Mouse (Mus musculus): ENCODE data around the gene Fh1. TPM values are rescaled to one million over a fixed set of nuclear protein-coding genes. Genes with fewer than 3 reads are reported as not detected.

Gene Fh1
- 89.0 and 101 TPM in 2 replicates for polyA plus RNA-seq (2016; fragmentation: Nextera tagmentation; extraction: Ambion mirVana)

DNA sequence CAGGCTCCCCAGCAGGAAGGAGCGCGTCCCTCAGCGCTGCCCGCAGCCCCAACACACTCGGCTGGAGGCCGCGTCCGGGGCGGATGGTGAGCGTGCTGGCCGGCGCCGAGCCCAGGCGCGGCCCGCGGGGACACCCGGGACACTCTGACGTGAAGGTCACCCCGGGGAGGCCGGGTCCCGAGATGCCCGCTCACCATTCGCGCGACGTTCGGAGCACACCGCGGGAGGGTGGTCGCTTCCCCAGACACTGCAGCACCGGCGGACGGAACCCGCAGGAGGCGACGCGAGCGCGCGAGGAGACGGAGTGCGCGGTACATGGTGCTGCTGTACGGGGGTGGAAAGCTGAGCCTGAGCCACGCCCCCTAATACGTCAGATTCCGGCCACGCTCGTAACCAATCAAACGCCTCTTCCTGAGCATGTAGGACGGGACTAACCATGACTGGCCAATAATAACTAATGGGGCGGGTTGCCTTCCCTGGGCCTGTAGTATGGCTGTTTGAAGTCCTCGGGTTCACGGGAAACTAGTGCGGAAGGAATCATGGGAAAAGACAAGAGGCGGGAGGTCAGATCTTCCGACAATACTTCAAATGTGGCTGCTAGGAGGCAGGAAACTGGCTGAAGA lies at the start of gene Fh1:
TSS of gene Fh1 (minus strand) at position 379 of the 623 bp plus-strand sequence.
- peak within 1 kb of the TSS; percentile 80 for H3K4me2 ChIP-seq (replicated peaks)
- 1% methylated on average over 58 of the region's 58 CpGs for WGBS
- H3K27me3 ChIP-seq = no peaks in the 10 kb centered on the region
- peak within 1 kb of the TSS; percentile 93 for H3K4me3 ChIP-seq
- peak within 1 kb of the TSS; percentile 89 for H3K27ac ChIP-seq
- peaks cover 7% of the 10 kb centered on the region for H3K4me1 ChIP-seq
- ATAC-seq (ENCODE audit: insufficient number of reproducible peaks, insufficient read depth, low FRiP score, low TSS enrichment) = peak; percentile 100
- no peaks in the 10 kb centered on the region for H3K9me3 ChIP-seq
- peak within 1 kb of the TSS; percentile 96 for H3K9ac ChIP-seq
- no peaks in the 10 kb centered on the region for H3K36me3 ChIP-seq

DNA sequence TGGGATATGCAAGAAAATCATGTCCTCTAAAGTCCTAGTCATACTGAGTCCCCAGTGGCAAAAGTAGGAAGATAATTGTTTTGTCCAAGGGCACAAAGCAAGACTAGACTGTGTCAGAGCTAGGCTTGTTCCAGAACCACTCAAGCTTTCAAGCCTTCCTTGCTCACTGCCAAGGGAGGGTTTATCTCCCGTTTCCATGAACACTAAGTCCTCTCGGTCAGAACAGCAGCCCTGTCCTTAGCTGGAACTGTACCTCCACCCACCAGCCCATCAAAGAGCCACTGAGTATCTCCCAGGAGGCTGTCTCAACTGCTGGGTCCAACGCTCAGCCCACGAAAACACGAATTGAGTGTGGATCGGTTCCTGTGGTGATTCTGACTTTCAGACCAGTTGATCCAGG lies 49.7 kb upstream of the Fh1 start:
- Histone ChIP-seq H3K9ac (no peak overlapping the region), H3K4me1 (no peaks in the 10 kb centered on the region), H3K4me2 (replicated peaks) (no peak overlapping the region), H3K9me3 (no peaks in the 10 kb centered on the region), H3K4me3 (no peak overlapping the region), H3K27me3 (no peaks in the 10 kb centered on the region), H3K27ac (no peak overlapping the region), H3K36me3 (no peaks in the 10 kb centered on the region)
- ATAC-seq (ENCODE audit: insufficient number of reproducible peaks, insufficient read depth, low FRiP score, low TSS enrichment) = no peak
- 91% methylated on average over 6 of the region's 6 CpGs for WGBS

DNA sequence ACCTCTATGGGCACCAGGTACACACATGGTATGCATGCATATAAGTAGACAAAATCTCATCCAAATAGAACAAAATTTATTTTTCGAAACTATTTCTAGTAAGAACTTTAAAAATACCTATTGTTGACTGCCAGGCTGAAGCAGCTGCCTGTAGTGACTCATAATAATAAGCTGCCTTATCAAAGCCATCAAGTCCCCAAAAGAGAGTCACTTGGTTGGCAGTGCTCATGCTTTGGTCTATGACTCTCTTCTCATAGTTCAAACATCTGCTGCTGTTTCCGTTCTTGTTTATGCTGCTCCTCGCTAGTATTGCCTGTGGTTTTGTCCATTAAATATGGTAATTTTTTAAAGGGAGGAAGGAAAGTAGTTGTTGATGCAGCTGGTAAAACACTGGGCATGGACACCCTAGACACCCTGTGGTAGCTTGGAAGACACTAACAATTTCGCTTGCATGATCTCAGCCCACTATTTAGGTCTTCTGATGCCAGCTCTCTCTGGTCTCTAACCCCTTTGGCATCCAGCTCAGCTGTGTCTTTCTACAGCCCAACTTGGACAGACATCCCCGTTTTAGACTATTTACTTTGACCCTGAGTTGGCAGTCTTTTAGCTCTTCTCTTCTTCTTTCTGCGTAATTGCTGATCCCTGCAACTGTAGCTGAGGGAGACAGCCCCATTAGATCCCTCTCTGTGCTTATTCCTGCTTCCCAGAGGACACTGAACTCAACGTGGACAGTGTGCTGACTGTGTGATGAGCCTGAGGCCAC lies 48.3 kb upstream of the Fh1 start:
- no peak overlapping the region for H3K4me3 ChIP-seq
- WGBS = 78% methylated on average over 7 of the region's 7 CpGs
- H3K9me3 ChIP-seq = no peaks in the 10 kb centered on the region
- ATAC-seq (ENCODE audit: insufficient number of reproducible peaks, insufficient read depth, low FRiP score, low TSS enrichment) = no peak
- H3K27ac ChIP-seq = no peak overlapping the region
- no peaks in the 10 kb centered on the region for H3K4me1 ChIP-seq
- no peaks in the 10 kb centered on the region for H3K36me3 ChIP-seq
- no peak overlapping the region for H3K4me2 ChIP-seq (replicated peaks)
- no peaks in the 10 kb centered on the region for H3K27me3 ChIP-seq
- H3K9ac ChIP-seq = no peak overlapping the region

DNA sequence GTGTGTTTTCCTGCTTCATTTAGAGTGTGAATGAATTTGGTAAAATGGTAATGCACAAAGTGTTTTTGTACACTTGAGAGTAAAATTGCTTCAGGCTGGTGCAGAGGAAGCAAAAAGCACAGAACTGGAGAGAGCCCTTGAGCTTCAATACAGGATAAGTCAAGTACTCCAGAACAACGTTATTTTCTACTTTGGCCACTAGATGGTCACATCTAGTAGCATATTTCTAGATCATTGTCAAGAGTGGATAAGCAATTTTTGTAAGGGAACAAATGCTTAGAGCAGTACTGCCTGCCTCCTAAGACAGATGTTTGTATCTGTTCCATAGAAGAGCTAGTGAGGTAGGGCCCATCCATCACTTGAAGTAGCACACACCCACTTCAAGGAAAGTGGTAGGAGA lies 46.2 kb upstream of the Fh1 start:
- Histone ChIP-seq H3K36me3 (no peaks in the 10 kb centered on the region), H3K4me2 (replicated peaks) (no peak overlapping the region), H3K4me1 (no peaks in the 10 kb centered on the region), H3K9ac (no peak overlapping the region), H3K27ac (no peak overlapping the region), H3K4me3 (no peak overlapping the region), H3K9me3 (no peaks in the 10 kb centered on the region), H3K27me3 (no peaks in the 10 kb centered on the region)
- ATAC-seq (ENCODE audit: insufficient number of reproducible peaks, insufficient read depth, low FRiP score, low TSS enrichment) = no peak
- WGBS = 40% methylated on average over 1 of the region's 1 CpGs

DNA sequence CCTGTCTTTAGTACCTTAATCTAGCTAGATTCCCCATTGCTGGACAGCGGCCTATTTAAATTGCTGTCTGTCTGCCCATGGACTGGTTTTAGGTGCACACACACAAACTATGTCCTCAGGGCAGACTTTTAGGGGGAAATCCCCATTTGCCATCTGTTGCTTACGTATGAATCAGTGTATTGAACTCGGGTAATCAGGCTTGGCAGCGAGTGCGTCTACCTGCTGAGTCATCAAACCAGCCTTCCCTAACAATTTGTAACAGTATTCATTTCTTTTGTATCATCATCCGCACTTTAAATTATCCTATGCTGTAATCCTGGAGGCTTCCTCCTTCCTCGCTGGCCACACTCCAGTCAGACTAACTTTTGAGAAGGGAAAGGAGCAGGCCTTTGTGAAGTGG lies 44.6 kb upstream of the Fh1 start:
- Histone ChIP-seq H3K4me3 (no peak overlapping the region), H3K4me2 (replicated peaks) (no peak overlapping the region), H3K9ac (no peak overlapping the region), H3K36me3 (no peaks in the 10 kb centered on the region), H3K27me3 (no peaks in the 10 kb centered on the region), H3K9me3 (no peaks in the 10 kb centered on the region), H3K27ac (no peak overlapping the region), H3K4me1 (peaks cover 5% of the 10 kb centered on the region; the same call in 1 of the 2 replicates)
- no peak for ATAC-seq (ENCODE audit: insufficient number of reproducible peaks, insufficient read depth, low FRiP score, low TSS enrichment)
- WGBS = 68% methylated on average over 7 of the region's 7 CpGs

DNA sequence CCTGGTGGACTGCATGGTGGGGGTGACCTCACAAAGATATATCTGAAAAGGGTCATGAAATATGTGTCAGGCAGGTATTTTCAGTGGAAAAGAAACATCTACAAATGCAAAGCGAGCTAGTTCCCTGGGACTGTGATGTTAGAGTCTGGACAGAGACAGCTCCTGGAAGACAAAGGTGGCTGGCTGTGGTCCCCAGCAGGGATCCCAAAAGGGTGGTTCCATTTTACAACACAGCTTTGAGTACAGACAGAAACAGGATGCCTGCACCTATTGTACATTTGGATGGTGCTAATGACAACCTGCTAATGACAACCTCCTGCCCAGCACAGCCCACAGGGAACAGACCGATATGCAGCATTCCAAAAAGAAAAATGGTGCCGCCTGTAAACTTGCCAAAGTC lies 44.0 kb upstream of the Fh1 start:
- H3K9me3 ChIP-seq = no peaks in the 10 kb centered on the region
- peaks cover 5% of the 10 kb centered on the region; the same call in 1 of the 2 replicates for H3K4me1 ChIP-seq
- H3K4me2 ChIP-seq (replicated peaks) = no peak overlapping the region
- ATAC-seq (ENCODE audit: insufficient number of reproducible peaks, insufficient read depth, low FRiP score, low TSS enrichment) = no peak
- no peaks in the 10 kb centered on the region for H3K27me3 ChIP-seq
- no peak overlapping the region for H3K27ac ChIP-seq
- H3K9ac ChIP-seq = no peak overlapping the region
- H3K36me3 ChIP-seq = no peaks in the 10 kb centered on the region
- WGBS = 79% methylated on average over 3 of the region's 3 CpGs
- no peak overlapping the region for H3K4me3 ChIP-seq

DNA sequence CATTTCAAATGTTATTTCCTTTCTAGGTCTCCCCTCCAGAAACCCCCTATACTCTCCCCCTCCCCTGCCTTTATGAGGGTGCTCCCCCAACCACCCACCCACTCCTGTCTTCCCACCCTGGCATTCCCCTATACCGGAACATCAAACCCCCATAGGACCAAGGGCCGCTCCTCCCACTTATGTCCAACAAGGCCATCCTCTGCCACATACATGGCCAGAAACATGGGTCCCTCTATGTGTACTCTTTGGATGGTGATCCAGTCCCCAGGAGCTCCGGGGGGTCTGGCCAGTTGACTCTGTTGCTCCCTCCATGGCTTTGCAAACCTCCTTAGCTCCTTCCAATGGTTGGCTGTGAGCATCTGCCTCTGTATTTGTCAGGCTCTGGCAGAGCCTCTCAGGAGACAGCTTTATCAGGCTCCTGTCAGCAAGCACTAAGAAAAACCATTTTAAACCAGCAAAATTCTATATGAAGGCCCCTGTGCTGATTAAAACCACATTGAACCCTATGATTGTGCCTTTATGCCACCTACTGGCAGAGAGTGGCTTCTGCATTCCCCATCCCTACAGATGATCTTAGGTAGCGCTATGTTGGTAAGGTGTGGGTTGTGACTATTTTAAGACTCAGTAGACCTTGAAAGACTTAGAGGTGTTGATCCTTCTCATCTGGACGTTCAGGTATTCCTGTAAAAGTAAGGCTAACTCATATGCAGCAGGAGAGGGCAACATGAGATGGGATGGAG lies 43.4 kb upstream of the Fh1 start:
- no peak overlapping the region for H3K27ac ChIP-seq
- no peaks in the 10 kb centered on the region for H3K27me3 ChIP-seq
- no peak overlapping the region for H3K4me3 ChIP-seq
- ATAC-seq (ENCODE audit: insufficient number of reproducible peaks, insufficient read depth, low FRiP score, low TSS enrichment) = no peak
- H3K9ac ChIP-seq = no peak overlapping the region
- no peak overlapping the region for H3K4me2 ChIP-seq (replicated peaks)
- peaks cover 5% of the 10 kb centered on the region; the same call in 1 of the 2 replicates for H3K4me1 ChIP-seq
- no peaks in the 10 kb centered on the region for H3K36me3 ChIP-seq
- WGBS = 78% methylated on average over 5 of the region's 5 CpGs
- H3K9me3 ChIP-seq = no peaks in the 10 kb centered on the region

DNA sequence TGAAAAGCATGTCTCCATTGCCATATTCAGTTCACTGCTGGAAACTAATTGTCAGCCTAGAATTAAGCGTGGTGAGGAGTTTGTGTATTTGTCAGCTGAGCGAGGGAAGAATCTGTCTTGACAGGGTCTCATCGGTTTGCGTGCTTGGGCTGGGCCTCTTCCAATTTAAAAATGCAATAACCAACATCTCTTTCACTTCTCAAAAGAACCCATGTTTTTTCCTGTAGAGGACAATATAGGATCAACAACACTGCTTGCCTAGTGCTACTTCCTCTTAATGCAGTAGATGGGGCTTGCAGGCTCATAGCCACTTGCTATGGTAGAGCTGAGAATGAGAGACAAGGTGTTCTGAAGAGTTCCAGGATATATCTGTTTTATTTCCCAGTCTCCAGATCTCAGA lies 34.5 kb upstream of the Fh1 start:
- Histone ChIP-seq H3K4me3 (no peak overlapping the region), H3K27ac (no peak overlapping the region), H3K36me3 (no peaks in the 10 kb centered on the region), H3K4me2 (replicated peaks) (no peak overlapping the region), H3K9ac (no peak overlapping the region), H3K4me1 (no peaks in the 10 kb centered on the region), H3K9me3 (no peaks in the 10 kb centered on the region), H3K27me3 (no peaks in the 10 kb centered on the region)
- WGBS = 89% methylated on average over 4 of the region's 4 CpGs
- no peak for ATAC-seq (ENCODE audit: insufficient number of reproducible peaks, insufficient read depth, low FRiP score, low TSS enrichment)

DNA sequence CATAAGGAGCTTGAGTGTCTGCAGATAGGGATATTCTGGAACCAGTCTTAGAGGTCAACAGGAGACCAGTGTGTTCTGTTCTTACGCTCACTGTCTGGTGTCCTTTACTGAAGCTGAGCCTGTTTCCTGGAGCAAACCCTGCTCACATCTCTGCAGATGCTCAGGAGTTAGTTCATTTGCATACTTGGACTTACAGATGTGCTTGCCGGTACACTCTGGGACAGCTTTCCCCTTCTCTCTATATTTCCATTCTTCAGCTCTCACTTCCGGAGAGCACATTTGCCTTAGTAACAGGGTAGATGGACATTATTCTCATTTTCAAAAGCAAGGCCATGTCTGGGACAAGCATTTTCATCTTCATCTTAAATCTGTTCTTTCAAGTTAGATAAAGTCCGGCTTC lies 23.2 kb upstream of the Fh1 start:
- Histone ChIP-seq H3K4me1 (no peaks in the 10 kb centered on the region), H3K9ac (no peak overlapping the region), H3K4me2 (replicated peaks) (no peak overlapping the region), H3K9me3 (no peaks in the 10 kb centered on the region), H3K36me3 (no peaks in the 10 kb centered on the region), H3K27ac (no peak overlapping the region), H3K27me3 (no peaks in the 10 kb centered on the region), H3K4me3 (no peak overlapping the region)
- no peak for ATAC-seq (ENCODE audit: insufficient number of reproducible peaks, insufficient read depth, low FRiP score, low TSS enrichment)
- WGBS = 94% methylated on average over 4 of the region's 4 CpGs

DNA sequence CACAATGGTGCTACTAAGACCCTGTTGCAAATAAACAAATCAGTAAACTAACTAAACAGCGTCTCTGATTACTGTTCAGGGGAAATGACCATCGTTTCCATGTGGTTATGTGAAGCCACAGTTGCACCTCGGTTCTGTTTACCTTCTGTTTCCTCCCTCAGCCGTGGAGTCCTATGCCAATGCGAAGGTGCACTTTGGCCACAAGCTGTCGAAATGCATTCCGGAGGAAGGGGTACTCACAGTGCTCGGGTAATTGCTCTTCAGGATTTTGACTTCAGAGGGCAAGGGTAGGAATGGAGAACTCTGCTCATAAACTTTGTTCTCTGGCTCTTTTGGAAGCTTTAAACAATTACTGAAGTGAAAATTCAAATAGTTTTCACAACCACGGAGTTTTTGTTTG lies 21.5 kb upstream of the Fh1 start:
- no peaks in the 10 kb centered on the region for H3K4me1 ChIP-seq
- no peaks in the 10 kb centered on the region for H3K27me3 ChIP-seq
- H3K27ac ChIP-seq = no peak overlapping the region
- ATAC-seq (ENCODE audit: insufficient number of reproducible peaks, insufficient read depth, low FRiP score, low TSS enrichment) = no peak
- no peak overlapping the region for H3K9ac ChIP-seq
- no peaks in the 10 kb centered on the region for H3K36me3 ChIP-seq
- no peak overlapping the region for H3K4me2 ChIP-seq (replicated peaks)
- no peak overlapping the region for H3K4me3 ChIP-seq
- 64% methylated on average over 9 of the region's 9 CpGs for WGBS
- H3K9me3 ChIP-seq = no peaks in the 10 kb centered on the region

DNA sequence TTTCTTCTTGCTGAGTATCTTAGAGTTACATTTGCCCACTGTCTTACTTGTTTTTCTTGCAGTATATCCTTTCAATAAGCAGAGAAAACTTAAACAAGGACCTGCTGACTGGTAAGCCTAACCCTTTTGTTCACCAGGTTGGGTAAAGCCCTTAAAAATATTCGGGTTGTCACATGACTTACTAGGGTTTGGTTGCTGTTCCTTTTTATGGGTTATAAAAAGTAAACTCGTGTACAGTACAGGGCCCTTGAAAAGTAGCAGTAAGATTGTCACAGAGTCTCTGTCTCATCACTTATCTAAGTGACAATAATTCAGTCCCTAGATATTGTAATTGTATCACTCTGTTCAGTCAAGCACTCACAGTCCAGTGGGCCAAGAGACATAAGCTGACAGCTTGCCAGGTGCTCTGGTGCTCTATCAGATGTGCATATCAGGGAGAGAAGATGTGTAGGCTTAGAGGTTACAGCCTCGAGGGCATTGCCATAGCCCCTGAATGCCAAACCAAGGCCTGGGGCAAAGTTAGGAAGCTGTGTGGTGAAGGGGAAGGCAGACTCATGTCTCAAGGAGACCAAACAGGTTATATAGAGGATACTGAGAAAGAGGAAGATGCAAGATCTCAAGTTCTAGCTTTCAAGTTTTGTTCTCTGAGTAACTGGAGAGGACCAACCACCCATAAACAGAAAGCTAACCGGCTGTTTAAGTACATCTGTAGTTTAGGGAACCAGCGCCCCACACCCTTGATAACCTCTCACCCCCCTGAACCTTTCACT lies 18.2 kb upstream of the Fh1 start:
- H3K36me3 ChIP-seq = no peaks in the 10 kb centered on the region
- no peak overlapping the region for H3K4me3 ChIP-seq
- ATAC-seq (ENCODE audit: insufficient number of reproducible peaks, insufficient read depth, low FRiP score, low TSS enrichment) = no peak
- WGBS = 76% methylated on average over 5 of the region's 5 CpGs
- H3K27ac ChIP-seq = no peak overlapping the region
- no peaks in the 10 kb centered on the region for H3K9me3 ChIP-seq
- no peaks in the 10 kb centered on the region for H3K27me3 ChIP-seq
- no peaks in the 10 kb centered on the region for H3K4me1 ChIP-seq
- H3K4me2 ChIP-seq (replicated peaks) = no peak overlapping the region
- no peak overlapping the region for H3K9ac ChIP-seq

Measured in embryonic facial prominence, embryonic 12.5 days (tissue).